Mouse (Mus musculus) gastrocnemius, adult 8-10 months (tissue): ENCODE data around the gene Smim22. TPM values are rescaled to one million over a fixed set of nuclear protein-coding genes. Genes with fewer than 3 reads are reported as not detected.
A peak's percentile ranks its signal among the peaks of the same experiment; 100 is the strongest.

Source experiments
- DNase-seq, 2 experiments: peaks; one replicate each; pipeline ENCODE4 v3.0.0; 2022; ENCODE audit warnings: low spot score in 2 of 2
- total RNA-seq, 4 experiments: library from RNA; stranded (reverse); gene quantifications; 2 replicates each; pipeline ENCODE4 v1.2.4; 2022

The Smim22 gene
- not detected for total RNA-seq

- DNase-seq: no peak
Measured at GRCm38 (mm10) chr16:5007067-5007466, at the start of gene Smim22. Smim22 (plus strand) TSS chr16:5007288.

GRCm38 (mm10) chr16:4957446-4957845, 49.6 kb upstream of the Smim22 start:
- DNase-seq: no peak

GRCm38 (mm10) chr16:4960260-4960659, 46.8 kb upstream of the Smim22 start:
- no peak for DNase-seq

- DNase-seq: no peak
Measured at GRCm38 (mm10) chr16:4963346-4963745, 43.7 kb upstream of the Smim22 start.

- peak; percentile 97 to 98 for DNase-seq
Measured at GRCm38 (mm10) chr16:4963797-4964709, 43.0 kb upstream of the Smim22 start, which contains the start of gene Anks3. Anks3 (minus strand) TSS chr16:4964205.

DNA sequence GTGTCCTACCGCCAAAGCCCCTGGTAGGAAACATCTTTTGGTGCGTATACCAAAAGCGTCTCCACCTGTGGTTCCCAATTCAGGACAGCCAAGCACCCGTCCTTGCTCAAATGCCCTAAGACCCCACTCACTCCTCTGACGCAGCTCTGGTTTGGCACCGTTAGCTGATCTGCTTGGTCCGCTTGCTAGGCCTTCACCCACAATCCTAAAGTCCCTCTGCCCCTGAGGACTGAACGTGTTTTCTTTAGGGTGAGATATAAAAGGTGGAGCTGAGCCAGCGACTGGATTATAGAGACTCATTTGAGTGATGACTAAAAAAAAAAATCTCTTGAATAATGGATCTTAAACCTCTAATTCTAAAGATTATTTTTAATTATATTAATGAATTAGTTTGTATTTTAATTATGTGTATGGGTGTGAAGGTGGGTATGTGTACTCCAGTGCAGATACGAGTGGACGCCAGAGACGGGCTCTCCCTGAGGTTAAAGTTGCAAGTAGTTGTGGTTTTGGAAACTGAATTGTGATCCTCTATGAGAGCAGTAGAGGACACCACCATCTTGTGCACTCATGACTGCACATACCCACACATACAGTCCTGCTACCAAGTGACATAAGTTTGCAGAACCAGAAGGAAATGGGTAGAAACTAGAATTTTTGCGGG, 42.2 kb upstream of the Smim22 start:
- no peak for DNase-seq

DNA sequence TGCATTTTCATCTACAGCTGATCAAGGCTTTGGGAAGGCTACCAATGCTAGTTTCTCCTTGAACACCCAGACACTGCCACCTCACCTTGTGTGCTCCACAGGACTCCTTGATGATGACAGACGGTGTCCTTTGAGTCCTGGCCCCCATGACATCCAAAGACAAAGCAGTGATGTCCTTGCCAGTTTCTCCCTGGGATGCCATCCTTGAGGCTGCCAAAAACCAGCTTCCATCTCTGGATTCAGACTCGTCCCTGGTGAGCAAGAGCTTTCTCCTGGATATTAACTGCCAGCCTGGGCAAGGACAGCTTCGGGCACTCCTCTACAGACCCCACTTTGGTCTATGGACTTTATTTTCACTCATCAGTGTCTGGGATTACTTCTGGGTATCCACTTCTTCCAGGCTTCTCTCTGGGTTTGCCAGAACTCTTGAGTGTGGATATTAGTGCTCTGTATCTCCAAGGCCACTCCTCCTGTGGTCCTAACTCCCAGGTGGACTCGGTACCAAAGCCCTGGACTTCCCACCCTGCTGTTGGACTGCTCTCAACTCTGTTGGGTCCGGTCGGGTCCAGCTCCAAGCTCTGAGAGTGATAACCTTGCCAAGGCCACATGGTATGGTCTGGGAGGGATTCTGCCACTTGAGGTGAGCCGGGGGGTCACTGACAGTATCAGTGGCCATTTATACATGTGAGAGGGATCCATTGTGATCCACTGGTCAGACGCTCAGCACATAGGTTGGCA, 41.5 kb upstream of the Smim22 start:
- no peak for DNase-seq

- DNase-seq: no peak
Measured at GRCm38 (mm10) chr16:4968426-4968825, 38.7 kb upstream of the Smim22 start.

DNA sequence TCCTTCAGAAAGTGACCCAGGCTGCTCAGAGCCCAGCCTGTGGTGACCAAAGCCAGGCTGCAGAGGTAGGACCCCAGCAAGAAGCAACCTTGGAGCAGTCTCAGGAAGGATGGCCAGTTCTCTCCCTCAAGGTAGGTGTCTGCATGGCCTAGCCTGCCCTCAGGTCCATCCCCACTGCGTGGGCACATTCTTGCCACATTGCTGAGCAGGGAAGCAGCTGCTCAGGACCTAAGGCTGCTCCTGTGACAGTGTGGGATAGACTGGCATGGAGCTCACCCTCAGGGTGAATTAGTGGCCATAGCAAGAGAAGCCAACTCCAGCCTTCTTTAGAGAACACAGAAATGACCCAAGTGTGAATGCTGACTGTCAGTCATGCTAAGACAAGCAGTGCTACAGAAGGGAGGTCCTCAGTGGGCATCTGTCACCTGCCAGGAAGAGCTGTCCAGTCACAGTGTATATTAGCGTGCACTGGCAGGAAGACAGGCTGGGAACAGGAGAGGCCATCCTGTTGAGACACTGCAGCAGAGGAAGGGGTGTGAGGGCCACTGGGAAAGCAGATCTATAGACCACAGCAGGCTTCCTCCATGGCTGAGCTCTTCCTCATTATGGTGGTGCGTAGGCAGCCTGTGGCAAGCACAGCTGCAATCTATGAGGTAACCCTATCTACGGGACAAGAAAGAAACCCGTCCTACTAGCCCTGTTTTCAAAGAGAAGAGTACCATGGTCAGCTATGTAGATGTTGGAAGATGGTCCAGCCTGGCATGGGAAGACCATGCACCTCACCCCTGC, 37.8 kb upstream of the Smim22 start:
- DNase-seq: no peak

DNA sequence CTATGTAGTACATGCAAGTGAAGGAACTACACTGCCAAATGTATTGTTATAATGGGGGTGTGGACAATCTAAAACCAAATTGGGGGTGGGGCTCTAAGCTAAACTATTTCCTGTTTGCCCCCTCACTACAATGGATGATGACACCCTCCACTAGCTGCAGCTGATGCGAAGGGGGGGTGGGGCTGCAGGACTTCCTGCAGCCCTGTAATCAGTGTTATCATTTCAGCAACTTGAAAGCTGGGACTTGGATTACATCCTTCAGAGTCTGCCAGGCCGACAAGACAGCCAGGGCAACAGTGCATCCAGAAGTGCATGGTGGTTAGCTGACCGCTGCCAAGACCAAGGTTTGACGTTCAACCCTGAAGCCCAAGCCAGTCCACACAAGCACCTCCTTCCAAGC, 35.5 kb upstream of the Smim22 start:
- no peak for DNase-seq

DNA sequence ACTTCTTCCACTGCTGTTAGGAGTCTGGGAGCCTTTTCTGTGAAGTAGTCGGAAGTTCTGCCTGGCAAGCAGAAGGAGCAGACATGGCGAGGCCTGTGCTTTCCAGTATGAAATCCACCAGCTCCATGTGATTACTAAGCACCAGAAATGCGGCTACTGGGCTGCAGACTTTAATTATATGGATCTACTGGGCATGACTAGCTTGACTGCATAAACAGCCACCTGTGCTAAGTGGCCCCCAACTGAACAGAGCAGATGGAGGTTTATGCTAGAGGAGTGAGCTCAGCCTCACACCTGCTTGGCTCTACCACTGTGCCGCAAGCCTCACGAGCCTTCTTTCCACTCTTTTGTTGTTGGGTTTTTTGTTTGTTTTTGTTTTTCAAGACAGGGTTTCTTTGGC, 32.6 kb upstream of the Smim22 start:
- no peak for DNase-seq

DNA sequence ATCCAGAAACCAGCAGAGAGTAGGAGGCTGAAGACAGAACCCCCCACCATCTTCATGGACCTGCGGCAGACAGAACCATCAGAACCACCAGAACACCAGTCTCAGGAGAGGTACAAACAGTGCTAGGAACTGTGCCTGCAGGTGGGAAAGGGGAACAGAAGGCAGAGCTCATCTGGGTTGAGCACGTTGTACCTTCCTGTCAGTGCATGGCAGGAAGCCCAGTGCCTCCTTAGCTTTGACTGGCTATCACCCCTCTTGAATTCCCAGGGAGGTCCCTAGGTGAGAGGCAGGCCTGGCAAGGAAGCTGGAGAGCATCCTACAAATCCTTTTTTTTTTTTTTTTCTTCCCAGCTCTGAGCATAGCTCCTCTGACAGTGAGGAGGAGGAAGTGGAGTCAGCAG, 30.9 kb upstream of the Smim22 start:
- DNase-seq: no peak

GRCm38 (mm10) chr16:4978275-4979051, 28.6 kb upstream of the Smim22 start:
- no peak for DNase-seq

DNA sequence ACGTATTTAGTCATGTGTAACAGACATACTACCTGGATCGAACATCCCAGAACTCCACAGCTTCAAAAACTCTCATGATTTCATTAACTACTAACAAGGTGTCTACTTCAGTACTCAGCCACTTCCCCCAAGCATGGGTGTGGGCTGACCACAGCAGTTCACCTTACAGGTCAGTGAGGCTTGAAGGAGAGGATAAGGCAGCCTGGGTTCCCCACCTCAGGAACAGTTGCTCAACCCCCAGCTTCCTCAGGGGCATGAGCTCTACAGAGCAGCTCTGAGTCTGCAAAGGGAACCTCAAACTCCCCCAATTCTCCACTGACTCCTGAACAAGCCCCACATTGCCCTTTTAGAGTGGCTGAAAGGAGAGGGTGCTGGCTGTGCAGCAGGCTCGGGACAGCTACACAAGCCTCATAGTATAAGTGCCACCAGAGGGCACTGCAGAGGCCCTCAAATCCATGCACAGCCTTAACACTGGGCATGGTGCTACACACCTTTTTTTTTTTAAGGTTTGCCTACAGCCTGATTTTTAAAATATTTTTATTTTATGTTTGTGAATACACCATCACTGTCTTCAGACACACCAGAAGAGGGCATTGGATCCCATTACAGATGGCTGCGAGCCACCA, 27.2 kb upstream of the Smim22 start:
- DNase-seq: no peak

DNA sequence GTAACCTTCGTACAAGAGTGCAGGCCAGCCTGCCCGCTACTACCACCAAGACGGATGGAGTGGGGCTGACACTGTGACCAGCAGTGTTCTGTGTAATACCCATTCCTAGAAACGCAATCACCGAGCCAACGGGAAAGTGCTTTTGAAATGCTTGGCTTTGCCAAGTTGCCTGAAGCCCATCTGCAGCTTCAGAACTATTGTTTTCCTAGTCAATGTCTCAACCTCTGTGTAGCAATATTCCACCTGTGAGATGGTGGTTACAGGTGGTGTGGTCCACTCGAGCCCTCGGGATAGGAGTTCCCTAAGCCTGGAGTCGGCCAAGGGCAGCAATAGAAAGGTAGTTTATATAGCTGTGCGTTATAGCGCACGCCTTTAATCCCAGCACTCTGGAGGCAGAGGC, 22.4 kb upstream of the Smim22 start:
- no peak for DNase-seq

DNA sequence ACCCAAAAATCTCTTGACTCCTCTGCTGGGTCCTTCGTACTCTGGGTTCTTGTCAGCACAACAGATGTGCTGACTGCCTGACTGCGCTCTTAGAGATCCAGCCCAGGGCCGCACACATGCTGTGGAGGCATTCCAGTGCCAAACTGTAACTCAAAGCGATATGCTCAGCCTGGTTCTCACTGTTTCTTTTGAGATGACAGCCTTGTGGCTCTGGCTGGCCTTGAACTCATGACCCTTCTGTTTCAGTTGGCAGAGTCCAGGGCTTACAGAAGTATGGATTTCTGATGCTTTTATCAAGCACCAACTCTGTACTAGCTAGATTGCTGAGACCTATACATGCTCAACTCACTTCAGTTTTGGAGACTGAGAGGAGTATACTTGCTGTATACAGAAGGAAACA, 13.8 kb upstream of the Smim22 start:
- DNase-seq: no peak

DNA sequence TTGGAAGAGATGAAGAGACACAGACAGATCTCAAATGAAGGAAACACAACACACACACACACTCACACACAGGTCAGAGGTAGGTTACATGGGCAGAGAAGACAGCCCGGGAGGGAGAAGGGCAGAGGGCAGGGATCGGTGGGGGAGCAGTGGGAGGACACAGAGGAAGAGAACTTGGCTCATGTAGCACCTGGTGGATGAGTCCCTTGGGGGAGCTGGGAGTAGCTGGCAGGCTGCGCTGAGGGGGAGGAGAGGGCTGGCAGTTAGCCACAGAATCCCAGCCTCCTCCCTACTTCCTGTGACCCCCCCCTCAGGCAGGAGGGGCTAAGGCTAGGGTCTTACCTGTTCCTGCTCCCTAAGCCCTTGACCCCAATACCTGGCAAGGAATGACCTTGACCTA, 9.5 kb upstream of the Smim22 start, which contains the start of gene Sept12:
Gene Sept12, minus strand, starts transcription at position 300 of the 400 bp plus-strand sequence.
- no peak for DNase-seq

GRCm38 (mm10) chr16:4998984-4999383, 8.1 kb upstream of the Smim22 start:
- no peak for DNase-seq

GRCm38 (mm10) chr16:5000611-5001010, 6.5 kb upstream of the Smim22 start:
- no peak for DNase-seq

DNA sequence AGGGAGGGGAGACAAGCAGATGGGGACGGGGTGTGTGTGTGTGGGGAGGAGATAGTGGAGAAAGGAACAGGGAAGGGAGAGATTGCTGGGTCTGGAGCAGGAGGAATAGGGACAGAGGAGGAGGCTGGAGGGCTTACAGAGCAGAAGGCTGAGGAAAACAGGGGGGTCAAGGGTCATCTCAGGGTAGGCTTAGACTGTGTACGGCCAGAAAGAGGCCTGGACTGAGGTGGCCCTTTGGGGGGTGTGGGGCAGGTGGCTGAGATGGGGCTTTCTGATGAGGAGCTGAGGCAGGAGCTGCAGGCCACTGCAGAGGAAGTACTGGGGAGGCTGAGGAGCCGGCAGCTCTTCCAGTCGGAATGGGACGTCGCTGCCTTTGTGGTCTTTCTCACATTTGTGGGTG, 404 bp downstream of the Smim22 start:
- no peak for DNase-seq
